Mouse (Mus musculus) heart, embryonic 16.5 days (tissue): Measurements from ENCODE around the gene Lrrc2. TPM values are rescaled to one million over a fixed set of nuclear protein-coding genes. Genes with fewer than 3 reads are reported as not detected.

Experiments used
- ATAC-seq: fragments of 200-750 bp; cut with Nextera tagmentation; replicated peaks from 2 replicates; pipeline ENCODE4 v1.8.0; 2017; ENCODE audit warnings: moderate number of reproducible peaks; ENCODE audit not compliant: insufficient read depth, low FRiP score; ENCODE audit errors: extremely low read depth
- H3K27ac ChIP-seq: fragments of 300-500 bp; sonication (generic); 2 replicates; pipeline ENCODE4 v1.5.1; 2014; ENCODE audit warnings: mild to moderate bottlenecking, low read length, control low read depth, moderate library complexity
- H3K27me3 ChIP-seq: fragments of 300-500 bp; sonication (generic); 2 replicates; pipeline ENCODE4 v1.6.1; 2014; ENCODE audit warnings: low read length, mixed read lengths; ENCODE audit not compliant: control insufficient read depth, insufficient read depth
- H3K36me3 ChIP-seq: fragments of 300-500 bp; sonication (generic); 2 replicates; pipeline ENCODE4 v1.6.1; 2014; ENCODE audit not compliant: control insufficient read depth, insufficient read depth
- H3K4me1 ChIP-seq: fragments of 300-500 bp; sonication (generic); 2 replicates; pipeline ENCODE4 v1.6.1; 2014; ENCODE audit warnings: low read length, mixed read lengths; ENCODE audit not compliant: control insufficient read depth, insufficient read depth
- H3K4me2 ChIP-seq: fragments of 300-500 bp; sonication (generic); 2 replicates; pipeline ENCODE4 v1.6.1; 2014; ENCODE audit warnings: low read depth, mild to moderate bottlenecking, control low read depth, low read length
- H3K4me3 ChIP-seq: fragments of 300-500 bp; sonication (generic); 2 replicates; pipeline ENCODE4 v1.5.1; 2014; ENCODE audit warnings: mild to moderate bottlenecking, control low read depth, low read length
- H3K9ac ChIP-seq: fragments of 300-500 bp; sonication (generic); 2 replicates; pipeline ENCODE4 v1.6.1; 2014; ENCODE audit warnings: low read length, control low read depth
- H3K9me3 ChIP-seq: fragments of 300-500 bp; sonication (generic); replicated peaks from 2 replicates; pipeline ENCODE4 v1.6.1; 2016; ENCODE audit warnings: low read length; ENCODE audit not compliant: control insufficient read depth
- WGBS: fragments of 180-500 bp; shearing (Covaris S2); extraction: QIAGEN DNeasy Blood & Tissue Kit; methylation state at CpG from one replicate; pipeline ENCODE4 v1.1.7; 2014; 5-methylcytosine and 5-hydroxymethylcytosine counted together
- polyA plus RNA-seq: library from polyadenylated mRNA; unstranded; fragments of >200 nt; fragmentation: Nextera tagmentation; extraction: Ambion mirVana; gene quantifications from 2 replicates; pipeline ENCODE4 v1.2.1, GENCODE M21; 2015

The Lrrc2 gene
- polyA plus RNA-seq, 1 experiment from 2014 or later = 8.6 TPM

GRCm38 (mm10) chr9:110945926-110946325, 5.4 kb upstream of the Lrrc2 start, which contains the start of gene Tdgf1:
Gene Tdgf1, minus strand, starts transcription at chr9:110946158.
- 38% methylated on average over 11 of the region's 11 CpGs for WGBS
- Histone ChIP-seq H3K9me3 (no peaks in the 10 kb centered on the region), H3K27ac (no peak within 1 kb of the TSS), H3K4me2 (no peak within 1 kb of the TSS; the same call in 1 of the 2 replicates), H3K27me3 (peaks cover 15% of the 10 kb centered on the region; the same call in 1 of the 2 replicates), H3K36me3 (no peaks in the 10 kb centered on the region), H3K9ac (no peak within 1 kb of the TSS), H3K4me3 (no peak within 1 kb of the TSS), H3K4me1 (peaks cover 6% of the 10 kb centered on the region)
- no peak for ATAC-seq

- 39% methylated on average over 20 of the region's 20 CpGs for WGBS
- no peak overlapping the region for H3K9ac ChIP-seq
- H3K36me3 ChIP-seq = no peaks in the 10 kb centered on the region
- H3K4me2 ChIP-seq = no peak overlapping the region; the same call in 1 of the 2 replicates
- no peak overlapping the region for H3K4me3 ChIP-seq
- peaks cover 15% of the 10 kb centered on the region; the same call in 1 of the 2 replicates for H3K27me3 ChIP-seq
- H3K27ac ChIP-seq = no peak overlapping the region
- ATAC-seq = no peak
- peaks cover 6% of the 10 kb centered on the region for H3K4me1 ChIP-seq
- no peaks in the 10 kb centered on the region for H3K9me3 ChIP-seq
Measured at GRCm38 (mm10) chr9:110946548-110947044, 4.7 kb upstream of the Lrrc2 start.

GRCm38 (mm10) chr9:110947261-110947661, 4.1 kb upstream of the Lrrc2 start:
- no peak for ATAC-seq
- no peak overlapping the region for H3K9ac ChIP-seq
- H3K4me1 ChIP-seq = peaks cover 10% of the 10 kb centered on the region
- H3K27me3 ChIP-seq = peaks cover 15% of the 10 kb centered on the region; the same call in 1 of the 2 replicates
- H3K36me3 ChIP-seq = no peaks in the 10 kb centered on the region
- no peak overlapping the region for H3K4me3 ChIP-seq
- H3K27ac ChIP-seq = no peak overlapping the region
- H3K4me2 ChIP-seq = no peak overlapping the region
- no peaks in the 10 kb centered on the region for H3K9me3 ChIP-seq
- WGBS = 35% methylated on average over 6 of the region's 6 CpGs

- no peak overlapping the region for H3K4me2 ChIP-seq
- 72% methylated on average over 6 of the region's 6 CpGs for WGBS
- peaks cover 15% of the 10 kb centered on the region; the same call in 1 of the 2 replicates for H3K27me3 ChIP-seq
- H3K9ac ChIP-seq = no peak overlapping the region
- no peak overlapping the region for H3K4me3 ChIP-seq
- peaks cover 17% of the 10 kb centered on the region for H3K4me1 ChIP-seq
- H3K36me3 ChIP-seq = no peaks in the 10 kb centered on the region
- no peak for ATAC-seq
- H3K9me3 ChIP-seq = no peaks in the 10 kb centered on the region
- H3K27ac ChIP-seq = no peak overlapping the region
Measured at GRCm38 (mm10) chr9:110947900-110948299, 3.4 kb upstream of the Lrrc2 start.

- H3K4me1 ChIP-seq = peaks cover 18% of the 10 kb centered on the region
- peak overlapping the region; percentile 68 for H3K27ac ChIP-seq
- no peak overlapping the region for H3K4me2 ChIP-seq
- no peak for ATAC-seq
- H3K27me3 ChIP-seq = peaks cover 15% of the 10 kb centered on the region; the same call in 1 of the 2 replicates
- no peak overlapping the region for H3K4me3 ChIP-seq
- no peak overlapping the region for H3K9ac ChIP-seq
- H3K9me3 ChIP-seq = no peaks in the 10 kb centered on the region
- 43% methylated on average over 8 of the region's 8 CpGs for WGBS
- H3K36me3 ChIP-seq = no peaks in the 10 kb centered on the region
Measured at GRCm38 (mm10) chr9:110948813-110949310, 2.5 kb upstream of the Lrrc2 start.

GRCm38 (mm10) chr9:110950109-110950508, 1.2 kb upstream of the Lrrc2 start:
- H3K9me3 ChIP-seq = no peaks in the 10 kb centered on the region
- no peak for ATAC-seq
- H3K27ac ChIP-seq = no peak overlapping the region
- 96% methylated on average over 3 of the region's 3 CpGs for WGBS
- H3K27me3 ChIP-seq = 0 out of 2 replicates have a peak, but pooled peaks cover 9% of the 10 kb centered on the region
- no peak overlapping the region for H3K9ac ChIP-seq
- no peak overlapping the region for H3K4me3 ChIP-seq
- no peak overlapping the region for H3K4me2 ChIP-seq
- H3K36me3 ChIP-seq = no peaks in the 10 kb centered on the region
- H3K4me1 ChIP-seq = peaks cover 18% of the 10 kb centered on the region

GRCm38 (mm10) chr9:110951866-110952265, 521 bp downstream of the Lrrc2 start:
- no peaks in the 10 kb centered on the region for H3K36me3 ChIP-seq
- H3K4me2 ChIP-seq = no peak overlapping the region
- H3K27me3 ChIP-seq = no peaks in the 10 kb centered on the region
- no peak overlapping the region for H3K9ac ChIP-seq
- peak overlapping the region; percentile 50; the same call in 1 of the 2 replicates for H3K27ac ChIP-seq
- 80% methylated on average over 13 of the region's 13 CpGs for WGBS
- no peak for ATAC-seq
- H3K9me3 ChIP-seq = no peaks in the 10 kb centered on the region
- H3K4me3 ChIP-seq = no peak overlapping the region
- peaks cover 18% of the 10 kb centered on the region for H3K4me1 ChIP-seq

GRCm38 (mm10) chr9:110952398-110952797, 1.1 kb downstream of the Lrrc2 start:
- Histone ChIP-seq H3K27ac (peak overlapping the region; percentile 87), H3K36me3 (no peaks in the 10 kb centered on the region)

GRCm38 (mm10) chr9:110952931-110953549, 1.7 kb downstream of the Lrrc2 start:
- peaks cover 18% of the 10 kb centered on the region for H3K4me1 ChIP-seq
- H3K9me3 ChIP-seq = no peaks in the 10 kb centered on the region
- H3K4me2 ChIP-seq = peak overlapping the region; percentile 88
- no peaks in the 10 kb centered on the region for H3K27me3 ChIP-seq
- no peaks in the 10 kb centered on the region for H3K36me3 ChIP-seq
- peak overlapping the region; percentile 75 for H3K9ac ChIP-seq
- WGBS = 45% methylated on average over 5 of the region's 5 CpGs
- H3K27ac ChIP-seq = peak overlapping the region; percentile 87
- peak overlapping the region; percentile 65 for H3K4me3 ChIP-seq
- no peak for ATAC-seq

More at GRCm38 (mm10) chr9:110952398-110952797, 1.1 kb downstream of the Lrrc2 start:
- Histone ChIP-seq H3K4me1 (peaks cover 18% of the 10 kb centered on the region), H3K9me3 (no peaks in the 10 kb centered on the region), H3K9ac (no peak overlapping the region), H3K27me3 (no peaks in the 10 kb centered on the region), H3K4me3 (no peak overlapping the region), H3K4me2 (no peak overlapping the region)
- 39% methylated on average over 6 of the region's 6 CpGs for WGBS
- peak; percentile 61; the same call in 1 of the 2 replicates for ATAC-seq
